Mouse (Mus musculus) embryonic fibroblast, embryonic 13.5 days (primary cell): ENCODE data around the gene Pip5k1c.

Experiments
- CTCF ChIP-seq: IDR thresholded peaks from 2 replicates; pipeline ENCODE4 v1.5.1; 2011; ENCODE audit warnings: mild to moderate bottlenecking, control low read depth, low read length, moderate library complexity, borderline replicate concordance; ENCODE audit not compliant: insufficient read depth
- POLR2A ChIP-seq: IDR thresholded peaks from 2 replicates; pipeline ENCODE4 v1.6.1; 2011; ENCODE audit warnings: low read depth, mild to moderate bottlenecking, control low read depth, low read length, moderate library complexity

GRCm38 (mm10) chr10:81297845-81298244 is 5.1 kb downstream of the Pip5k1c start:
- TF ChIP-seq CTCF = no peak
- TF ChIP-seq POLR2A = no peak
